Mouse (Mus musculus) heart, postnatal 0 days (tissue): ENCODE results near the gene Rnf10. TPM values are rescaled to one million over a fixed set of nuclear protein-coding genes. Genes with fewer than 3 reads are reported as not detected.

Source experiments
- ATAC-seq: fragments of 200-750 bp; cut with Nextera tagmentation; 2 replicates; pipeline ENCODE4 v1.8.0; 2017; ENCODE audit warnings: low read depth, moderate number of reproducible peaks, moderate library complexity; ENCODE audit not compliant: insufficient read depth
- DNase-seq: peaks from one replicate; pipeline ENCODE4 v3.0.0-alpha.2; 2016; ENCODE audit warnings: low spot score
- H3K27ac ChIP-seq: fragments of 300-500 bp; sonication (generic); 2 replicates; pipeline ENCODE4 v1.5.1; 2014; ENCODE audit warnings: low read depth, mild to moderate bottlenecking
- H3K27me3 ChIP-seq: fragments of 300-500 bp; sonication (generic); 2 replicates; pipeline ENCODE4 v1.6.1; 2014; ENCODE audit warnings: low read length, mixed read lengths; ENCODE audit not compliant: control insufficient read depth, insufficient read depth
- H3K36me3 ChIP-seq: fragments of 300-500 bp; sonication (generic); replicated peaks from 2 replicates; pipeline ENCODE4 v1.6.1; 2014; ENCODE audit warnings: low read length, mixed read lengths; ENCODE audit not compliant: control insufficient read depth, insufficient read depth
- H3K4me1 ChIP-seq: fragments of 300-500 bp; sonication (generic); 2 replicates; pipeline ENCODE4 v1.6.1; 2014; ENCODE audit warnings: antibody characterized with exemption; ENCODE audit not compliant: control insufficient read depth, insufficient read depth
- H3K4me2 ChIP-seq: fragments of 300-500 bp; sonication (generic); 2 replicates; pipeline ENCODE4 v1.6.1; 2014; ENCODE audit warnings: low read depth, mild to moderate bottlenecking, low read length, moderate library complexity
- H3K4me3 ChIP-seq: fragments of 300-500 bp; sonication (generic); 2 replicates; pipeline ENCODE4 v1.5.1; 2014; ENCODE audit warnings: low read depth, low read length
- H3K9ac ChIP-seq: fragments of 300-500 bp; sonication (generic); replicated peaks from 2 replicates; pipeline ENCODE4 v1.6.1; 2014; ENCODE audit warnings: low read depth, low read length, mixed read lengths
- H3K9me3 ChIP-seq: fragments of 300-500 bp; sonication (generic); replicated peaks from 2 replicates; pipeline ENCODE4 v1.6.1; 2016; ENCODE audit warnings: low read length; ENCODE audit not compliant: control insufficient read depth
- CTCF ChIP-seq: IDR thresholded peaks from 2 replicates; pipeline ENCODE4 v1.5.1; 2016; ENCODE audit warnings: antibody characterized with exemption, control low read depth, low read depth
- EP300 ChIP-seq: IDR thresholded peaks from 2 replicates; pipeline ENCODE4 v1.6.1; 2016; ENCODE audit warnings: antibody characterized with exemption, low read depth
- WGBS: fragments of 180-500 bp; shearing (Covaris S2); extraction: QIAGEN DNeasy Blood & Tissue Kit; methylation state at CpG from one replicate; pipeline ENCODE4 v1.1.7; 2014; 5-methylcytosine and 5-hydroxymethylcytosine counted together
- polyA plus RNA-seq: library from polyadenylated mRNA; unstranded; fragments of >200 nt; fragmentation: Nextera tagmentation; extraction: Ambion mirVana; gene quantifications from 2 replicates; pipeline ENCODE4 v1.2.1, GENCODE M21; 2015
- total RNA-seq: library from RNA; depleted of rRNA; stranded (reverse); fragments of >200 nt; gene quantifications from 2 replicates; pipeline ENCODE4 v1.2.3, GENCODE M21; 2014; ENCODE audit warnings: low replicate concordance

The Rnf10 gene
- total and polyA plus RNA-seq, 2 experiments from 2014 or later = 82.4 to 105 TPM

- Histone ChIP-seq H3K36me3 (no peaks in the 10 kb centered on the region), H3K4me1 (no peaks in the 10 kb centered on the region), H3K27ac (no peak overlapping the region), H3K9ac (no peak overlapping the region), H3K4me2 (no peak overlapping the region), H3K4me3 (no peak overlapping the region), H3K9me3 (no peaks in the 10 kb centered on the region), H3K27me3 (no peaks in the 10 kb centered on the region)
- DNase-seq (no peak), ATAC-seq (no peak)
- WGBS = 75% methylated on average over 6 of the region's 6 CpGs
- TF ChIP-seq CTCF = no peak
- no peak for TF ChIP-seq EP300
Measured at GRCm38 (mm10) chr5:115232516-115232915, 40.2 kb downstream of the Rnf10 start.

- no peak overlapping the region for H3K27ac ChIP-seq
- ATAC-seq (no peak), DNase-seq (no peak)
- H3K9me3 ChIP-seq = no peaks in the 10 kb centered on the region
- 48% methylated on average over 16 of the region's 16 CpGs for WGBS
- H3K27me3 ChIP-seq = no peaks in the 10 kb centered on the region
- H3K9ac ChIP-seq = no peak overlapping the region
- H3K4me2 ChIP-seq = peak overlapping the region; percentile 0; the same call in 1 of the 2 replicates
- H3K36me3 ChIP-seq = no peaks in the 10 kb centered on the region
- H3K4me3 ChIP-seq = no peak overlapping the region
- no peak for TF ChIP-seq EP300
- no peak for TF ChIP-seq CTCF
- H3K4me1 ChIP-seq = no peaks in the 10 kb centered on the region
Measured at GRCm38 (mm10) chr5:115231552-115232120, 41.1 kb downstream of the Rnf10 start.

GRCm38 (mm10) chr5:115230830-115231551 lies 41.7 kb downstream of the Rnf10 start:
- Histone ChIP-seq H3K4me2 (peak overlapping the region; percentile 0; the same call in 1 of the 2 replicates), H3K36me3 (no peaks in the 10 kb centered on the region), H3K27ac (no peak overlapping the region), H3K9ac (no peak overlapping the region), H3K4me3 (no peak overlapping the region), H3K9me3 (no peaks in the 10 kb centered on the region), H3K4me1 (no peaks in the 10 kb centered on the region), H3K27me3 (no peaks in the 10 kb centered on the region)
- DNase-seq (no peak), ATAC-seq (peak; percentile 61)
- 27% methylated on average over 15 of the region's 15 CpGs for WGBS
- no peak for TF ChIP-seq CTCF
- no peak for TF ChIP-seq EP300

GRCm38 (mm10) chr5:115222485-115222884 lies 50.2 kb downstream of the Rnf10 start:
- DNase-seq (no peak), ATAC-seq (no peak)
- Histone ChIP-seq H3K9me3 (0 out of 2 replicates have a peak, but pooled peaks cover 6% of the 10 kb centered on the region), H3K36me3 (no peaks in the 10 kb centered on the region), H3K27me3 (no peaks in the 10 kb centered on the region), H3K4me1 (peaks cover 10% of the 10 kb centered on the region), H3K27ac (no peak overlapping the region), H3K9ac (no peak overlapping the region), H3K4me2 (no peak overlapping the region), H3K4me3 (no peak overlapping the region)
- 77% methylated on average over 3 of the region's 3 CpGs for WGBS
- TF ChIP-seq CTCF (0 out of 2 replicates have a peak, but pooled peaks have one; percentile 6), EP300 (no peak)

- WGBS = 31% methylated on average over 13 of the region's 13 CpGs
- no peak for TF ChIP-seq CTCF
- TF ChIP-seq EP300 = no peak
- H3K9ac ChIP-seq = no peak overlapping the region
Measured at GRCm38 (mm10) chr5:115220931-115221640, 51.6 kb downstream of the Rnf10 start.

More at GRCm38 (mm10) chr5:115220931-115221640, 51.6 kb downstream of the Rnf10 start:
- no peak overlapping the region for H3K27ac ChIP-seq
- 0 out of 2 replicates have a peak, but pooled peaks cover 6% of the 10 kb centered on the region for H3K9me3 ChIP-seq
- H3K4me1 ChIP-seq = peaks cover 10% of the 10 kb centered on the region
- ATAC-seq (no peak), DNase-seq (no peak)
- H3K36me3 ChIP-seq = no peaks in the 10 kb centered on the region
- H3K4me3 ChIP-seq = no peak overlapping the region
- H3K4me2 ChIP-seq = no peak overlapping the region
- H3K27me3 ChIP-seq = 0 out of 2 replicates have a peak, but pooled peaks cover 2% of the 10 kb centered on the region
